Mouse (Mus musculus) liver, adult 2 months (tissue): Measurements from ENCODE around the gene Trpv5.

ENCODE experiments used
- CTCF ChIP-seq: fragments of 200-500 bp; IDR thresholded peaks from 2 replicates; pipeline ENCODE4 v1.5.1; 2011; ENCODE audit warnings: low read depth, low read length, control low read depth
- POLR2A ChIP-seq: fragments of 200-500 bp; IDR thresholded peaks from 2 replicates; pipeline ENCODE4 v1.6.1; 2011; ENCODE audit warnings: low read length, control low read depth; ENCODE audit not compliant: insufficient read depth; ENCODE audit errors: extremely low read depth

DNA sequence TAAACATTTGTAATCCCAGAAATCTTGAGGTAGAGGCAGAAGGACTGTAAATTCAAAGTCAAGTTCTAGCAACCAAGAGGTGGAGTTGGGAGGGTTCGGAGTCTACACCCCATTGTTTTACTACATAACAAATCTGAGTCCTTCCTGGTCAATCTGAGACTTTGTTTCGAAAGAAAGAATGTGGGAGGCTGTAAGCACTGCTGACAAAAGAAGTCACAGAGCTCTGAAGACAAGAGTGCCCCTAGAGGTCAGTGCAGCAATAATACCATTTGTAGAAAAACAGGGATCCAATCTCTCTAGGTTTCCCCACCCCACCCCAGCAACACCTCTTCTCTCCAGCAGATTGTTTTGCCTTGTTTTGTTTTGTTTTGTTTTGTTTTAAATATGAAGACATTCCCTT, 18.2 kb downstream of the Trpv5 start:
- TF ChIP-seq POLR2A = no peak
- no peak for TF ChIP-seq CTCF
